Mouse (Mus musculus) MEL (cell line): ENCODE measurements around the gene Fcrlb. TPM values are rescaled to one million over a fixed set of nuclear protein-coding genes. Genes with fewer than 3 reads are reported as not detected.
A peak's percentile ranks its signal among the peaks of the same experiment; 100 is the strongest.

Source experiments
- DNase-seq: peaks from one replicate; pipeline ENCODE4 v3.0.0; 2011; ENCODE audit warnings: low read depth, low spot score
- H3K27ac ChIP-seq: 2 replicates; pipeline ENCODE4 v1.5.1; 2012; ENCODE audit warnings: low read depth, mild to moderate bottlenecking, control low read depth, low read length, moderate library complexity; ENCODE audit not compliant: control insufficient read depth
- H3K27me3 ChIP-seq, 2 experiments: fragments of 150-350 bp in 1 of 2; sonication (generic) in 1 of 2; 2 replicates each; pipeline ENCODE4 v1.6.1; 2012; ENCODE audit warnings: low read length in 2 of 2, mild to moderate bottlenecking in 2 of 2, improper control_type of control experiment in 1 of 2, moderate library complexity in 1 of 2; ENCODE audit not compliant: insufficient read depth in 2 of 2, control insufficient read depth in 1 of 2
- H3K36me3 ChIP-seq, 2 experiments: 2 replicates each; pipeline ENCODE4 v1.6.1; 2012 to 2014; ENCODE audit warnings: low read length in 2 of 2, improper control_type of control experiment in 1 of 2, inconsistent platforms in 1 of 2, mild to moderate bottlenecking in 1 of 2; ENCODE audit not compliant: insufficient read depth in 2 of 2, control insufficient read depth in 1 of 2
- H3K4me1 ChIP-seq, 2 experiments: fragments of 150-350 bp in 1 of 2; sonication (generic) in 1 of 2; 2 replicates each; pipeline ENCODE4 v1.6.1; 2012; ENCODE audit warnings: low read length in 2 of 2, improper control_type of control experiment in 1 of 2, mild to moderate bottlenecking in 1 of 2; ENCODE audit not compliant: insufficient read depth in 2 of 2, control insufficient read depth in 1 of 2
- H3K4me3 ChIP-seq, 2 experiments: fragments of 150-350 bp in 1 of 2; sonication (generic) in 1 of 2; 2 replicates each; pipeline ENCODE4 v1.5.1; 2012; ENCODE audit warnings: low read depth in 2 of 2, low read length in 2 of 2, mild to moderate bottlenecking in 2 of 2, moderate library complexity in 2 of 2, control low read depth in 1 of 2, improper control_type of control experiment in 1 of 2; ENCODE audit not compliant: control insufficient read depth in 1 of 2, insufficient read depth in 1 of 2
- H3K79me2 ChIP-seq: 2 replicates; pipeline ENCODE4 v1.6.1; 2012; ENCODE audit warnings: mild to moderate bottlenecking, low read length, moderate library complexity; ENCODE audit not compliant: control insufficient read depth, poor library complexity, insufficient read depth
- H3K9ac ChIP-seq: 2 replicates; pipeline ENCODE4 v1.6.1; 2012; ENCODE audit warnings: low read depth, mild to moderate bottlenecking, control low read depth, low read length, moderate library complexity; ENCODE audit not compliant: control insufficient read depth, poor library complexity, severe bottlenecking
- H3K9me3 ChIP-seq: fragments of 150-350 bp; sonication (generic); replicated peaks from 2 replicates; pipeline ENCODE4 v1.6.1; 2012; ENCODE audit warnings: mild to moderate bottlenecking, low read length, improper control_type of control experiment, moderate library complexity; ENCODE audit not compliant: insufficient read depth
- BHLHE40 ChIP-seq: IDR thresholded peaks from 2 replicates; pipeline ENCODE4 v1.6.1; 2012; ENCODE audit warnings: low read depth, mild to moderate bottlenecking, inconsistent platforms, low read length, improper control_type of control experiment, borderline replicate concordance
- CHD1 ChIP-seq: IDR thresholded peaks from 2 replicates; pipeline ENCODE4 v1.6.1; 2012; ENCODE audit warnings: low read depth, mild to moderate bottlenecking, inconsistent platforms, low read length, improper control_type of control experiment
- CHD2 ChIP-seq: IDR thresholded peaks from 2 replicates; pipeline ENCODE4 v1.6.1; 2011; ENCODE audit warnings: low read length, improper control_type of control experiment
- E2F4 ChIP-seq: IDR thresholded peaks from 2 replicates; pipeline ENCODE4 v1.6.1; 2011; ENCODE audit warnings: low read depth, low read length, improper control_type of control experiment, borderline replicate concordance
- EP300 ChIP-seq, 2 experiments: IDR thresholded peaks; 2 replicates each; pipeline ENCODE4 v1.6.1; 2011; ENCODE audit warnings: improper control_type of control experiment in 2 of 2, low read length in 2 of 2, low read depth in 1 of 2, mild to moderate bottlenecking in 1 of 2
- ETS1 ChIP-seq: IDR thresholded peaks from 2 replicates; pipeline ENCODE4 v1.6.1; 2012; ENCODE audit warnings: low read depth, mild to moderate bottlenecking, inconsistent platforms, low read length, improper control_type of control experiment, moderate library complexity
- MAFK ChIP-seq: IDR thresholded peaks from 2 replicates; pipeline ENCODE4 v1.6.1; 2011; ENCODE audit warnings: low read depth, mild to moderate bottlenecking, low read length, improper control_type of control experiment, borderline replicate concordance
- MAZ ChIP-seq: IDR thresholded peaks from 2 replicates; pipeline ENCODE4 v1.6.1; 2012; ENCODE audit warnings: low read depth, mild to moderate bottlenecking, inconsistent platforms, low read length, improper control_type of control experiment
- MYB ChIP-seq: IDR thresholded peaks from 2 replicates; pipeline ENCODE4 v1.6.1; 2011; ENCODE audit warnings: mild to moderate bottlenecking, low read depth, low read length, improper control_type of control experiment
- POLR2A ChIP-seq, 2 experiments: IDR thresholded peaks; 2 replicates each; pipeline ENCODE4 v1.6.1; 2011 to 2012; ENCODE audit warnings: low read length in 2 of 2, mild to moderate bottlenecking in 2 of 2, control low read depth in 1 of 2, improper control_type of control experiment in 1 of 2, low read depth in 1 of 2, moderate library complexity in 1 of 2; ENCODE audit not compliant: control insufficient read depth in 1 of 2, insufficient read depth in 1 of 2, poor library complexity in 1 of 2
- POLR2AphosphoS2 ChIP-seq: IDR thresholded peaks from 2 replicates; pipeline ENCODE4 v1.6.1; 2011; ENCODE audit warnings: low read length, improper control_type of control experiment
- POLR2AphosphoS5 ChIP-seq: IDR thresholded peaks from 2 replicates; pipeline ENCODE4 v1.6.1; 2012; ENCODE audit warnings: low read depth, borderline replicate concordance, mild to moderate bottlenecking, inconsistent platforms, low read length, moderate library complexity, mixed read lengths
- RAD21 ChIP-seq: IDR thresholded peaks from 2 replicates; pipeline ENCODE4 v1.6.1; 2011; ENCODE audit warnings: mild to moderate bottlenecking, low read depth, low read length, improper control_type of control experiment
- RCOR1 ChIP-seq: IDR thresholded peaks from 2 replicates; pipeline ENCODE4 v1.6.1; 2012; ENCODE audit warnings: low read depth, mild to moderate bottlenecking, inconsistent platforms, low read length, improper control_type of control experiment
- SIN3A ChIP-seq: IDR thresholded peaks from 2 replicates; pipeline ENCODE4 v1.6.1; 2012; ENCODE audit warnings: low read length, improper control_type of control experiment, inconsistent platforms
- UBTF ChIP-seq: IDR thresholded peaks from 2 replicates; pipeline ENCODE4 v1.6.1; 2012; ENCODE audit warnings: low read depth, mild to moderate bottlenecking, inconsistent platforms, low read length, improper control_type of control experiment, moderate library complexity, borderline replicate concordance; ENCODE audit not compliant: insufficient read depth
- USF1 ChIP-seq: IDR thresholded peaks from 2 replicates; pipeline ENCODE4 v1.6.1; 2014; ENCODE audit warnings: low read depth, mild to moderate bottlenecking, inconsistent platforms, low read length, improper control_type of control experiment, moderate library complexity
- USF2 ChIP-seq, 2 experiments: IDR thresholded peaks; 2 replicates each; pipeline ENCODE4 v1.6.1; 2011 to 2012; ENCODE audit warnings: improper control_type of control experiment in 2 of 2, low read length in 2 of 2, borderline replicate concordance in 1 of 2, inconsistent platforms in 1 of 2, low read depth in 1 of 2, mild to moderate bottlenecking in 1 of 2; ENCODE audit not compliant: insufficient read depth in 1 of 2
- ZC3H11A ChIP-seq: IDR thresholded peaks from 2 replicates; pipeline ENCODE4 v1.6.1; 2012; ENCODE audit warnings: low read depth, mild to moderate bottlenecking, inconsistent platforms, low read length, improper control_type of control experiment
- ZNF384 ChIP-seq: IDR thresholded peaks from 2 replicates; pipeline ENCODE4 v1.6.1; 2012; ENCODE audit warnings: low read depth, mild to moderate bottlenecking, inconsistent platforms, low read length, improper control_type of control experiment
- polyA plus RNA-seq, 2 experiments: library from polyadenylated mRNA; stranded (reverse) in 1 of 2; unstranded in 1 of 2; fragments of >175 nt in 1 of 2; fragments of >200 nt in 1 of 2; gene quantifications; 2 replicates each; pipeline versions ENCODE4 v1.2.1 to v1.2.4; 2012; ENCODE audit warnings: low replicate concordance in 2 of 2, low read depth in 1 of 2; ENCODE audit not compliant: insufficient read length in 2 of 2, insufficient read depth in 1 of 2, missing spikeins in 1 of 2
- total RNA-seq: library from RNA; depleted of rRNA; stranded (reverse); fragments of 300-350 nt; gene quantifications from 2 replicates; pipeline ENCODE4 v1.2.3, GENCODE M21; 2012

The Fcrlb gene
- total and polyA plus RNA-seq, 3 experiments, result not detected

DNA sequence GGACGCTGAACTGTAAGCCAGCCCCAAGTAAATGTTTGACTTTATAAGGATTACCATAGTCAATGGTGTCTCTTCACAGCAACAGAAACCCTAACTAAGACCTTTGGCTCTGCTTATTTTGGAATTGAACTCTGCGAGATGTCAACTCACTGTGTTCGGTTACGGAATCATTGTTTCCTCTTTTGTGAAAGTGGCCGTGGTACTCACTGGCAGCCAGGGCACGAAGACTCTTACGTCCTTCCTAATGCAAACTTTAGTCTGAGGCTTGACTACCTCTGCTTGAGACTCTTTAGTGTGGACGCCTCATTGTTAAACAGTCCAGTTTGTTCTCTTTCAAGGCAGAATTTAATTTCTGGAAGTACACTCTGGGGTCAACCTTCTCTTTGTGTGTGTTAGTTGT lies 6.6 kb upstream of the Fcrlb start (continued):
- TF ChIP-seq UBTF (no peak), USF1 (no peak), SIN3A (no peak), MAFK (no peak), POLR2AphosphoS5 (no peak), MAZ (no peak)

- no peaks in the 10 kb centered on the region for H3K79me2 ChIP-seq
- no peak overlapping the region for H3K4me3 ChIP-seq
- no peaks in the 10 kb centered on the region for H3K27me3 ChIP-seq
- H3K9ac ChIP-seq, result no peak overlapping the region
- TF ChIP-seq ETS1 (0 out of 2 replicates have a peak, but pooled peaks have one; percentile 28), EP300 (IDR thresholded peaks at IDR 0.05; ENCODE audit: low read depth in 1 of 2, low read length in 2 of 2) (peak; percentile 17 to 30; a peak in 2 of 4 replicates), CHD2 (no peak)
- peak; percentile 56 for DNase-seq
- no peak overlapping the region for H3K27ac ChIP-seq
- 0 out of 4 replicates have a peak, but pooled peaks cover 0 to 2% of the 10 kb centered on the region in 2 experiments for H3K4me1 ChIP-seq
- H3K36me3 ChIP-seq, result no peaks in the 10 kb centered on the region
- no peaks in the 10 kb centered on the region for H3K9me3 ChIP-seq
These were observed 2.9 kb upstream of the Fcrlb start for GRCm38 (mm10) chr1:170915657-170916056.

DNA sequence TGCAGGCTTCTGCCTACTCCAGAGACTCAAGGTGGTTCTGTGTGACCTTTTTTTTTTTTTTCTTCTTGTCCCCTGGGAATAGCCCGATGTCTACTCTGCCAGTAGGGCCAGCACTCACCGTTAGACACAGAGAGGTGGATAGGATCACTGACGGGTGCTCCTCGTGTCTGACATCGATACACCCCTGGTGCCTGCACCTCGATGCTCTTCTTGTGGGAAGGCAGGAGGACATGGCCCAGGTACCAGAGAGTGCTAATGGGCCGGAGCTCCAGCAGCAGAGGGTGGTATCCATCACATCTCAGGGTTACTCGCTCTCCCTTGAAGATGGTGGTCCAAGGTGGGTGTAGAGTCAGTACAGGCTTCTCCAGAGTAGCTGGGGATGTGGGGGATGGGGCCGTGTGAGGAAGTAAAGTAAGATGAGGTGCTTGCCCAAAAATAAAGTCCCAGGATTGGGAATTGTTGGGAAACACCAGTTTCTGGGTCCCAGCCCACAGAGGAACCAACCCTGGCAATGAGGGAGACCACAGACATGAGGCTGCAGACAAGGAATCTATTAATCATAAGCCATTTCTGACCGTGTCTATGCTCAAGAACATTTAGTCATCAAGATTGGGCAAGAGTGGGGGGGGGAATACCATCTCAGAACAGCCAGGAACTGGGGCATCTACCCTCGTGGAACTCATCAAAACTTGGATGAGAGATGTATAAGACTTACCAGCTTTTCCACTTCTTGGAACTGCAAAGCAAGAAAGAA lies 657 bp downstream of the Fcrlb start:
- H3K4me3 ChIP-seq, result no peak overlapping the region
- H3K9ac ChIP-seq, result no peak overlapping the region
- TF ChIP-seq CHD1, result no peak
- no peak for TF ChIP-seq BHLHE40
- no peak for TF ChIP-seq MAZ
- TF ChIP-seq ZC3H11A, result no peak
- TF ChIP-seq USF2 (IDR thresholded peaks at IDR 0.05; ENCODE audit: borderline replicate concordance in 1 of 2, insufficient read depth in 1 of 2, low read depth in 1 of 2, low read length in 2 of 2), result no peak
- TF ChIP-seq ZNF384, result no peak
- TF ChIP-seq POLR2A (IDR thresholded peaks at IDR 0.05; ENCODE audit: control insufficient read depth in 1 of 2, insufficient read depth in 1 of 2, low read depth in 1 of 2, low read length in 2 of 2, poor library complexity in 1 of 2), result no peak
- no peak for TF ChIP-seq RAD21
- no peak for TF ChIP-seq RCOR1
- TF ChIP-seq POLR2AphosphoS2, result no peak
- no peak for TF ChIP-seq MYB
- no peak for TF ChIP-seq E2F4
- 0 out of 4 replicates have a peak, but pooled peaks cover 0 to 2% of the 10 kb centered on the region in 2 experiments for H3K4me1 ChIP-seq
- H3K27me3 ChIP-seq, result no peaks in the 10 kb centered on the region; a peak in 1 of 4 replicates
- H3K79me2 ChIP-seq, result no peaks in the 10 kb centered on the region
- H3K27ac ChIP-seq, result no peak overlapping the region
- H3K9me3 ChIP-seq, result no peaks in the 10 kb centered on the region
- no peaks in the 10 kb centered on the region for H3K36me3 ChIP-seq
- DNase-seq, result no peak
